Mouse (Mus musculus) myocyte (in vitro differentiated cells): ENCODE results near the gene Fxyd1. TPM values are rescaled to one million over a fixed set of nuclear protein-coding genes. Genes with fewer than 3 reads are reported as not detected.

Source experiments
- H3K27me3 ChIP-seq: one replicate; pipeline ENCODE4 v1.6.1; 2011; ENCODE audit not compliant: control insufficient read depth, insufficient read depth, insufficient read length
- H3K36me3 ChIP-seq: one replicate; pipeline ENCODE4 v1.6.1; 2011; ENCODE audit not compliant: control insufficient read depth, insufficient read depth
- H3K4me2 ChIP-seq: one replicate; pipeline ENCODE4 v1.6.1; 2011; ENCODE audit warnings: low read depth, control low read depth
- H3K4me3 ChIP-seq: one replicate; pipeline ENCODE4 v1.5.1; 2011; ENCODE audit warnings: mild to moderate bottlenecking, control low read depth, moderate library complexity
- H3K79me2 ChIP-seq: one replicate; pipeline ENCODE4 v1.6.1; 2011; ENCODE audit not compliant: control insufficient read depth, insufficient read depth
- H3ac ChIP-seq: one replicate; pipeline ENCODE4 v1.6.1; 2011; ENCODE audit not compliant: control insufficient read depth, insufficient read length
- CEBPB ChIP-seq: IDR thresholded peaks from 2 replicates; pipeline ENCODE4 v1.6.1; 2011; ENCODE audit warnings: mild to moderate bottlenecking, moderate library complexity; ENCODE audit not compliant: poor library complexity, insufficient read depth, severe bottlenecking
- E2F4 ChIP-seq: IDR thresholded peaks from one replicate; pipeline ENCODE4 v1.6.1; 2011; ENCODE audit warnings: mild to moderate bottlenecking, control low read depth, moderate library complexity; ENCODE audit not compliant: insufficient read depth
- MAX ChIP-seq: IDR thresholded peaks from one replicate; pipeline ENCODE4 v1.6.1; 2011; ENCODE audit warnings: low read depth, mild to moderate bottlenecking, control low read depth
- MYOD1 ChIP-seq, 3 experiments: IDR thresholded peaks; one replicate each; pipeline ENCODE4 v1.6.1; 2011; ENCODE audit warnings: control low read depth in 2 of 3, low read depth in 2 of 3, mild to moderate bottlenecking in 2 of 3, moderate library complexity in 1 of 3; ENCODE audit not compliant: insufficient read length in 2 of 3, control insufficient read depth in 1 of 3
- MYOG ChIP-seq, 3 experiments: IDR thresholded peaks; one replicate each; pipeline ENCODE4 v1.6.1; 2011; ENCODE audit warnings: control low read depth in 2 of 3, low read depth in 2 of 3, mild to moderate bottlenecking in 2 of 3; ENCODE audit not compliant: insufficient read length in 2 of 3, control insufficient read depth in 1 of 3, insufficient read depth in 1 of 3
- POLR2A ChIP-seq: IDR thresholded peaks from one replicate; pipeline ENCODE4 v1.6.1; 2011; ENCODE audit warnings: low read depth, mild to moderate bottlenecking, control low read depth, moderate library complexity; ENCODE audit not compliant: insufficient read length
- POLR2AphosphoS2 ChIP-seq: IDR thresholded peaks from one replicate; pipeline ENCODE4 v1.6.1; 2011; ENCODE audit warnings: low read depth, control low read depth; ENCODE audit not compliant: insufficient read length
- REST ChIP-seq: IDR thresholded peaks from one replicate; pipeline ENCODE4 v1.6.1; 2011; ENCODE audit warnings: mild to moderate bottlenecking, control low read depth, moderate library complexity; ENCODE audit not compliant: insufficient read depth, insufficient read length
- SRF ChIP-seq: IDR thresholded peaks from one replicate; pipeline ENCODE4 v1.6.1; 2011; ENCODE audit warnings: low read depth; ENCODE audit not compliant: control insufficient read depth, insufficient read length
- TCF12 ChIP-seq: IDR thresholded peaks from one replicate; pipeline ENCODE4 v1.6.1; 2011; ENCODE audit warnings: mild to moderate bottlenecking, control low read depth; ENCODE audit not compliant: poor library complexity, insufficient read depth, severe bottlenecking
- TCF3 ChIP-seq: IDR thresholded peaks from one replicate; pipeline ENCODE4 v1.6.1; 2011; ENCODE audit warnings: low read depth, control low read depth; ENCODE audit not compliant: insufficient read length
- USF1 ChIP-seq: IDR thresholded peaks from one replicate; pipeline ENCODE4 v1.6.1; 2011; ENCODE audit warnings: low read depth, mild to moderate bottlenecking, control low read depth, moderate library complexity
- polyA plus RNA-seq: library from polyadenylated mRNA; unstranded; fragments of >200 nt; fragmentation: generic; extraction: Trizol; gene quantifications from one replicate; pipeline ENCODE4 v1.2.1, GENCODE M21; 2012; ENCODE audit warnings: missing spikeins

The Fxyd1 gene
- polyA plus RNA-seq, 1 experiment = 8.4 TPM

- TF ChIP-seq CEBPB (no peak), MAX (no peak), REST (no peak), MYOG (IDR thresholded peaks at IDR 0.05; ENCODE audit: control insufficient read depth in 1 of 3, insufficient read depth in 1 of 3, insufficient read length in 2 of 3, low read depth in 2 of 3) (no peak), E2F4 (no peak), MYOD1 (IDR thresholded peaks at IDR 0.05; ENCODE audit: control insufficient read depth in 1 of 3, insufficient read length in 2 of 3, low read depth in 2 of 3) (no peak), POLR2AphosphoS2 (no peak), TCF12 (no peak), TCF3 (no peak), SRF (no peak), POLR2A (no peak), USF1 (no peak)
- peaks cover 11% of the 10 kb centered on the region for H3K27me3 ChIP-seq
- no peak overlapping the region for H3K4me3 ChIP-seq
- no peaks in the 10 kb centered on the region for H3K36me3 ChIP-seq
- no peak overlapping the region for H3ac ChIP-seq
- no peaks in the 10 kb centered on the region for H3K79me2 ChIP-seq
- no peak overlapping the region for H3K4me2 ChIP-seq
Observed at GRCm38 (mm10) chr7:31067836-31068235, 10.8 kb upstream of the Fxyd1 start.

GRCm38 (mm10) chr7:31063074-31063560 is 6.1 kb upstream of the Fxyd1 start:
- H3K79me2 ChIP-seq = no peaks in the 10 kb centered on the region
- no peak overlapping the region for H3K4me3 ChIP-seq
- H3K36me3 ChIP-seq = no peaks in the 10 kb centered on the region
- H3K4me2 ChIP-seq = no peak overlapping the region
- TF ChIP-seq POLR2AphosphoS2 = no peak
- no peak for TF ChIP-seq SRF
- H3K27me3 ChIP-seq = peaks cover 7% of the 10 kb centered on the region
- H3ac ChIP-seq = no peak overlapping the region

GRCm38 (mm10) chr7:31060621-31061010 is 3.6 kb upstream of the Fxyd1 start:
- H3K4me3 ChIP-seq = no peak overlapping the region
- TF ChIP-seq TCF3 (no peak), POLR2A (no peak), MYOG (IDR thresholded peaks at IDR 0.05; ENCODE audit: control insufficient read depth in 1 of 3, insufficient read depth in 1 of 3, insufficient read length in 2 of 3, low read depth in 2 of 3) (no peak)
- H3K4me2 ChIP-seq = no peak overlapping the region

GRCm38 (mm10) chr7:31059919-31060620 is 3.1 kb upstream of the Fxyd1 start:
- Histone ChIP-seq H3K27me3 (no peaks in the 10 kb centered on the region), H3K4me3 (no peak overlapping the region), H3K4me2 (no peak overlapping the region), H3K36me3 (no peaks in the 10 kb centered on the region), H3K79me2 (no peaks in the 10 kb centered on the region), H3ac (no peak overlapping the region)
- no peak for TF ChIP-seq POLR2AphosphoS2

More at GRCm38 (mm10) chr7:31060621-31061010, 3.6 kb upstream of the Fxyd1 start:
- Histone ChIP-seq H3K36me3 (no peaks in the 10 kb centered on the region), H3ac (no peak overlapping the region), H3K79me2 (no peaks in the 10 kb centered on the region), H3K27me3 (no peaks in the 10 kb centered on the region)

GRCm38 (mm10) chr7:31059108-31059507 is 2.1 kb upstream of the Fxyd1 start, which contains the start of gene Lgi4:
TSS of gene Lgi4 (plus strand) at chr7:31059342.
- Histone ChIP-seq H3K27me3 (no peaks in the 10 kb centered on the region), H3K79me2 (no peaks in the 10 kb centered on the region), H3K36me3 (no peaks in the 10 kb centered on the region), H3K4me2 (no peak within 1 kb of the TSS), H3K4me3 (no peak within 1 kb of the TSS), H3ac (no peak within 1 kb of the TSS)
- TF ChIP-seq POLR2A = no peak
- peak in 1 of 3 experiments; percentile 44 for TF ChIP-seq MYOD1 (IDR thresholded peaks at IDR 0.05; ENCODE audit: control insufficient read depth in 1 of 3, insufficient read length in 2 of 3, low read depth in 2 of 3)

DNA sequence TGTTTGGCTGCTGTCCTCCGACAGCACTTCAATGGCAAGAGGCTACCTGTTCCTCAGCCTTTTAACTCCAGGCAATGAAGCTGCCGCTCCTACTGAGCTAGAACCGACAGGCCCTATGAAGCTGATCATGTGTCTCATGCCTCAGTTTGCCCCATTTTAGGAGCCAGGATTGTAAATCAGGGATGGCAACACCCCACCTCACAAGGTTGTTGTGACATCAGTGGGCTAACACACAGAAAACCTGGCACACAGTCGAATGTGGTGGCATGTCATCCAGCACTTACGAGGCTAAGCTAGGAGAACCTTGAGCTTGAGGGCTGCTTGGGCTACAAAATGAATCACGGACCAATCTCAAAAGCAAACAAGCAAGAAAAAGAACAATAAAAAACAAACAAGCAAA is 1.2 kb upstream of the Fxyd1 start:
- Histone ChIP-seq H3ac (no peak overlapping the region), H3K36me3 (no peaks in the 10 kb centered on the region), H3K27me3 (no peaks in the 10 kb centered on the region), H3K79me2 (no peaks in the 10 kb centered on the region), H3K4me3 (no peak overlapping the region), H3K4me2 (no peak overlapping the region)
- TF ChIP-seq CEBPB = no peak
